Mouse (Mus musculus): ENCODE data around the gene Stpg1.

GRCm38 (mm10) chr4:135451360-135452015 lies 43.1 kb upstream of the Stpg1 start:
- TF ChIP-seq CTCF (IDR thresholded peaks at IDR 0.05; ENCODE audit: low read depth) = no peak
- no peak for TF ChIP-seq EP300 (optimal IDR thresholded peaks at IDR 0.05)

Data from stomach, postnatal 0 days (tissue).